Mouse (Mus musculus) heart, adult 11 months (tissue): Measurements from ENCODE around the gene Bcl7b.

Experiments
- DNase-seq: peaks from one replicate; pipeline ENCODE4 v3.0.0; 2022

The Bcl7b gene

GRCm38 (mm10) chr5:135171688-135172220, 3.7 kb downstream of the Bcl7b start:
- no peak for DNase-seq

- peak; percentile 86 for DNase-seq
Measured at GRCm38 (mm10) chr5:135172986-135173385, 4.9 kb downstream of the Bcl7b start.

- DNase-seq: no peak
Measured at GRCm38 (mm10) chr5:135175086-135175485, 7.0 kb downstream of the Bcl7b start.

- DNase-seq: peak; percentile 70
Measured at GRCm38 (mm10) chr5:135178523-135178922, 10.4 kb downstream of the Bcl7b start.

- DNase-seq: peak; percentile 83
Measured at GRCm38 (mm10) chr5:135178996-135179395, 10.9 kb downstream of the Bcl7b start.

GRCm38 (mm10) chr5:135179616-135180015, 11.5 kb downstream of the Bcl7b start:
- DNase-seq: peak; percentile 79

GRCm38 (mm10) chr5:135180796-135181195, 12.7 kb downstream of the Bcl7b start:
- peak; percentile 71 for DNase-seq

- DNase-seq: no peak
Measured at GRCm38 (mm10) chr5:135181776-135182175, 13.7 kb downstream of the Bcl7b start.

GRCm38 (mm10) chr5:135183131-135183861, 15.2 kb downstream of the Bcl7b start:
- DNase-seq: peak; percentile 88

- DNase-seq: peak; percentile 85
Measured at GRCm38 (mm10) chr5:135185016-135185415, 16.9 kb downstream of the Bcl7b start.

- peak; percentile 90 for DNase-seq
Measured at GRCm38 (mm10) chr5:135185596-135185995, 17.5 kb downstream of the Bcl7b start.

- DNase-seq: no peak
Measured at GRCm38 (mm10) chr5:135186231-135186620, 18.1 kb downstream of the Bcl7b start.

GRCm38 (mm10) chr5:135186621-135187348, 18.7 kb downstream of the Bcl7b start, which contains the start of gene Baz1b:
TSS of gene Baz1b (plus strand) at chr5:135187264.
- peak; percentile 100 for DNase-seq

GRCm38 (mm10) chr5:135187349-135188213, 19.5 kb downstream of the Bcl7b start:
- DNase-seq: peak; percentile 96

- DNase-seq: no peak
Measured at GRCm38 (mm10) chr5:135188214-135188554, 20.1 kb downstream of the Bcl7b start.

- peak; percentile 86 for DNase-seq
Measured at GRCm38 (mm10) chr5:135189281-135190022, 21.4 kb downstream of the Bcl7b start.

GRCm38 (mm10) chr5:135191620-135192019, 23.5 kb downstream of the Bcl7b start:
- peak; percentile 90 for DNase-seq

GRCm38 (mm10) chr5:135192431-135192830, 24.3 kb downstream of the Bcl7b start:
- DNase-seq: peak; percentile 79

- peak; percentile 88 for DNase-seq
Measured at GRCm38 (mm10) chr5:135196367-135196766, 28.3 kb downstream of the Bcl7b start.

GRCm38 (mm10) chr5:135202763-135203162, 34.7 kb downstream of the Bcl7b start:
- peak; percentile 94 for DNase-seq

- peak; percentile 17 for DNase-seq
Measured at GRCm38 (mm10) chr5:135208197-135208596, 40.1 kb downstream of the Bcl7b start.

- DNase-seq: peak; percentile 68
Measured at GRCm38 (mm10) chr5:135216871-135217270, 48.8 kb downstream of the Bcl7b start.
